Mouse (Mus musculus) CH12.LX (cell line): ENCODE results near the gene Milr1.
"Not testable (repeated sequence)": the region's sequence is repeated elsewhere in the genome, so short reads cannot be mapped to it uniquely, and the experiment has no call there.

Experiments
- CHD1 ChIP-seq: IDR thresholded peaks from 2 replicates; pipeline ENCODE4 v1.6.1; 2012; ENCODE audit warnings: low read depth, low read length, improper control_type of control experiment, inconsistent platforms
- CTCF ChIP-seq, 2 experiments: IDR thresholded peaks in 1 of 2; conservative IDR thresholded peaks in 1 of 2; 2 replicates each; pipeline ENCODE4 v1.5.1; 2011 to 2012; ENCODE audit warnings: low read depth in 2 of 2, low read length in 2 of 2, improper control_type of control experiment in 1 of 2, inconsistent platforms in 1 of 2, mild to moderate bottlenecking in 1 of 2, moderate library complexity in 1 of 2
- E2F4 ChIP-seq: IDR thresholded peaks from 2 replicates; pipeline ENCODE4 v1.6.1; 2011; ENCODE audit warnings: low read depth, low read length, improper control_type of control experiment; ENCODE audit not compliant: insufficient replicate concordance
- ELF1 ChIP-seq: IDR thresholded peaks from 2 replicates; pipeline ENCODE4 v1.6.1; 2014; ENCODE audit warnings: low read depth, mild to moderate bottlenecking, inconsistent platforms, low read length, improper control_type of control experiment
- EP300 ChIP-seq: IDR thresholded peaks from 2 replicates; pipeline ENCODE4 v1.6.1; 2011; ENCODE audit warnings: low read length, improper control_type of control experiment
- GABPA ChIP-seq: IDR thresholded peaks from 2 replicates; pipeline ENCODE4 v1.6.1; 2012; ENCODE audit warnings: low read depth, low read length, improper control_type of control experiment, inconsistent platforms; ENCODE audit not compliant: insufficient replicate concordance
- HCFC1 ChIP-seq: IDR thresholded peaks from 2 replicates; pipeline ENCODE4 v1.6.1; 2012; ENCODE audit warnings: low read depth, mild to moderate bottlenecking, inconsistent platforms, low read length, improper control_type of control experiment
- MAX ChIP-seq: IDR thresholded peaks from 2 replicates; pipeline ENCODE4 v1.6.1; 2011; ENCODE audit warnings: low read length, improper control_type of control experiment
- MYC ChIP-seq: IDR thresholded peaks from 2 replicates; pipeline ENCODE4 v1.6.1; 2011; ENCODE audit warnings: low read depth, mild to moderate bottlenecking, improper control_type of control experiment, low read length
- POLR2A ChIP-seq: IDR thresholded peaks from 2 replicates; pipeline ENCODE4 v1.6.1; 2011; ENCODE audit warnings: low read depth, mild to moderate bottlenecking, improper control_type of control experiment, low read length
- RCOR1 ChIP-seq: conservative IDR thresholded peaks from 2 replicates; pipeline ENCODE4 v1.6.1; 2012; ENCODE audit warnings: low read depth, mild to moderate bottlenecking, inconsistent platforms, low read length, improper control_type of control experiment
- ZC3H11A ChIP-seq: IDR thresholded peaks from 2 replicates; pipeline ENCODE4 v1.6.1; 2012; ENCODE audit warnings: low read depth, mild to moderate bottlenecking, inconsistent platforms, low read length, improper control_type of control experiment

GRCm38 (mm10) chr11:106782271-106782670, 31.2 kb downstream of the Milr1 start:
- not testable (repeated sequence) for TF ChIP-seq MAX; EP300; RCOR1; ELF1; ZC3H11A; MYC; E2F4; CTCF (conservative IDR thresholded peaks at IDR 0.05 in 1 of 2, IDR thresholded peaks at IDR 0.05 in 1 of 2; ENCODE audit: low read depth in 2 of 2, low read length in 2 of 2); POLR2A; GABPA; CHD1; HCFC1
